Mouse (Mus musculus) embryonic facial prominence, embryonic 10.5 days (tissue): ENCODE data around the gene Adgrl2. TPM values are rescaled to one million over a fixed set of nuclear protein-coding genes. Genes with fewer than 3 reads are reported as not detected.

Experiments
- DNase-seq: peaks from one replicate; pipeline ENCODE4 v3.0.0-alpha.2; 2017; ENCODE audit warnings: low spot score
- H3K27ac ChIP-seq: fragments of 300-500 bp; sonication (generic); replicated peaks from 2 replicates; pipeline ENCODE4 v1.5.1; 2016; ENCODE audit warnings: mild to moderate bottlenecking
- H3K27me3 ChIP-seq: fragments of 300-500 bp; sonication (generic); replicated peaks from 2 replicates; pipeline ENCODE4 v1.6.1; 2016; ENCODE audit warnings: low read depth, mild to moderate bottlenecking; ENCODE audit not compliant: poor library complexity, severe bottlenecking
- H3K36me3 ChIP-seq: fragments of 300-500 bp; sonication (generic); replicated peaks from 2 replicates; pipeline ENCODE4 v1.6.1; 2016; ENCODE audit warnings: mild to moderate bottlenecking, moderate library complexity
- H3K4me1 ChIP-seq: fragments of 300-500 bp; sonication (generic); 2 replicates; pipeline ENCODE4 v1.6.1; 2016
- H3K4me3 ChIP-seq: fragments of 300-500 bp; sonication (generic); 2 replicates; pipeline ENCODE4 v1.5.1; 2016; ENCODE audit warnings: mild to moderate bottlenecking, moderate library complexity
- H3K9me3 ChIP-seq: fragments of 300-500 bp; sonication (generic); 2 replicates; pipeline ENCODE4 v1.6.1; 2016; ENCODE audit warnings: mild to moderate bottlenecking
- WGBS: fragments of 180-500 bp; shearing (Covaris S2); methylation state at CpG from one replicate; pipeline ENCODE4 v1.1.7; 2016; 5-methylcytosine and 5-hydroxymethylcytosine counted together
- polyA plus RNA-seq: library from polyadenylated mRNA; unstranded; fragments of >200 nt; fragmentation: Nextera tagmentation; extraction: Ambion mirVana; gene quantifications from 2 replicates; pipeline ENCODE4 v1.2.1, GENCODE M21; 2016

The Adgrl2 gene
- polyA plus RNA-seq, 1 experiment from 2014 or later: 77.6 TPM

DNA sequence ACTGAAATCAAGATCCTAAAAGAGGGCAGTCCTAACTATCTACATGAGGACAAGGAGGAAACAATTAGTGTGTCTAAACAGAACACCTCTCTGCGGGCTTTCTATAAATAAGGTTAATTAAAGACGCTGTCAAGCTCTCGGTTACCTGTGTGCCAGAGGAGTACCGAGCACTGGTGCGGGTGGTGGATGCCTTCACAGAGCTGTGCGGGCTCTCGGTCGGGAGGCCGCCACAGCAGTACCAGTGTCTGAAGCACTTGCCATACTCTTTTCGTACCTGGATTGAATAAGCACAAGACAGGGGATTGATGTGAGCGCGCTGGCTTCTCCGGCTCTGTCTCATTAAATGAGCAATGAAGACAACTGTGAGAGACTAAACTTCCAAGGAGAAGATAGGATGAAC is 166.8 kb downstream of the Adgrl2 start:
- 95% methylated on average over 13 of the region's 13 CpGs for WGBS
- no peak overlapping the region for H3K27ac ChIP-seq
- no peak for DNase-seq
- H3K4me3 ChIP-seq: no peak overlapping the region
- H3K27me3 ChIP-seq: no peaks in the 10 kb centered on the region
- H3K4me1 ChIP-seq: no peaks in the 10 kb centered on the region
- no peaks in the 10 kb centered on the region for H3K9me3 ChIP-seq
- H3K36me3 ChIP-seq: peaks cover 98% of the 10 kb centered on the region

DNA sequence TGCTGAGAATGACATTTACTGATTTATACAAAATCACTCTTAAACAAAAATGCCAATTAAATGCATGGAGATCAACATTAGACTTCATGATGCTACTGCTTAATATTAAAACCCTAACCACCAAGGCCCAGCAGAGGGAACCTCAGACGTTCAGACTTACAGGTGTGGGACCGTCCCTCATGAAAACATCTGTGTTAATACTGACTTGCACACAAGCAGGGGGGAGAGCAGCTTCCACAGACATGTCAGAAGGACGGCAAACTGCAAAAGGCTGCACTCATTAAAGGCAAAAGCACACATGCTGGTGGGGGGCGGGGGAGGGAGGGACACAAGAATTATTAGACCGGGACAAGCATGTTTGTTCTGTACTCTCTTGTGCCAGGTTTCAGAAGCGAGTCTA is 168.7 kb downstream of the Adgrl2 start:
- H3K4me1 ChIP-seq: no peaks in the 10 kb centered on the region
- no peak overlapping the region for H3K4me3 ChIP-seq
- H3K27ac ChIP-seq: no peak overlapping the region
- WGBS: 88% methylated on average over 6 of the region's 6 CpGs
- no peaks in the 10 kb centered on the region for H3K9me3 ChIP-seq
- no peaks in the 10 kb centered on the region for H3K27me3 ChIP-seq
- peaks cover 100% of the 10 kb centered on the region for H3K36me3 ChIP-seq
- DNase-seq: no peak

DNA sequence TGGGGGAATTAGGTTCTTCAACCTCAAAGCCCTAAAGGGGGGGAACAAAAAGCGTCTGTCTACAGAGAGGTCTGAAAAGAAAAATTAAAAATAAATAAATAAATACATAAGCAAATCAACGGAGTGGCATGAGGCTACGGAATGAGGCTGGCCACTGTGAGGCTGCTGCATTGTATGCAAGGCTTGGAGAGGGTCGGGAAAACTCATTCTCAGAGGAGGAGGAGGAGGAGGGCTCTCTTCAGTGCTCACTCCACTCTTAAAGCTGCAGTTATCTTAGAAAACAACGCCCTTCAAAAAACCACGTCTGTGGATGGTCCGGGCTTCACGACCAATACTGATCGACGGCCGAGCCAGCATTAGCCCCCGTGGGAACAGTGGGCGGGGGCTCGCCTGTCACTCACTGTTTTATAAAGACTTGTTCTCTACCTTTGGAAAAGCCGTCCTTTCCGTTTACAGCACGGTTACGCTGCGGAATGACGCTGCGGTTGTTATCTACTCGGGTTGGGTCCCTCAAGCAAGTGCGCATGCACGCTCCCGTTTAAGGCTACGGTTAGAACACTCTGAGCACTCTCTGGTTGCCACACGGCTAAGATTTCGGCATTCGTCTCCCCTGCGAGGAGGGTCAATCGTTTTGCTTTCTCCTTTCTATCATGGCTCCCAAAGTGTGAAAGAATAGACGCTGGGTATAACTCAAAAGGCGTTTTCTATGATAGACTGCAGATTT is 170.9 kb downstream of the Adgrl2 start:
- Histone ChIP-seq H3K36me3 (peaks cover 100% of the 10 kb centered on the region), H3K27ac (no peak overlapping the region), H3K9me3 (no peaks in the 10 kb centered on the region), H3K4me1 (no peaks in the 10 kb centered on the region), H3K27me3 (no peaks in the 10 kb centered on the region), H3K4me3 (no peak overlapping the region)
- WGBS: 90% methylated on average over 33 of the region's 33 CpGs
- no peak for DNase-seq

DNA sequence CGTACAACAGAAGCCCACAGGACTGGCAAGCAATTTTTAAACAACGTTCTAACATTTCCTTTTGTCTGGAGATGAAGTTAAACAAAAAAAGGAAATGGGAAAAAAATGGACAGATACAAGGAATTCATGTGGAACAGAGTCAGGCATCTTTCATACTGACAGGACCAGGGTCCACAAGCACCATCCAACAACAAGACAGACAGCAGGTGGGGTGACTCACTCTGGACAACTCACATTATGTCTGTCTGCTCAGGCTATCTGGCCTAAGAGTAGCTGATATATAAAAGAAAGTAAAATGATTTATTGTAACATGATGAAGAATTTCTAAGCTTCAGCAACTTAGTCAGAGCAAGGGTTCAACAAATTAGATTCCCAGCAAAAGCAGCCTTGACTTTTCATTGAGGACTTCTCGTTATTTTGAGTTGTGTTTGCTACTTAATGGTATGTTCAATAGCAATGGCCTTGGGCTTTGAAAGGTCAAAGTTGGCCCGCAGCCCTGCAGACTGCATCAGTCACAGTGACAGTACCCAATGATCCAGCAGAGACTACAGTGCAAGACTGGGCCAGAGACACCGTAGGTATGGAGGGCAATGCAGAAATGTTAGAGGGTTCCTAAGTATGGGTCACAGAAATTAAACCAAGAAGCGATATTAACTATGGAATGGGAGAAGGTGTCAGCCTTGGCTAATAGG is 171.8 kb downstream of the Adgrl2 start:
- Histone ChIP-seq H3K4me1 (no peaks in the 10 kb centered on the region), H3K36me3 (peaks cover 92% of the 10 kb centered on the region), H3K4me3 (no peak overlapping the region), H3K9me3 (no peaks in the 10 kb centered on the region), H3K27me3 (no peaks in the 10 kb centered on the region), H3K27ac (no peak overlapping the region)
- 92% methylated on average over 6 of the region's 6 CpGs for WGBS
- no peak for DNase-seq

DNA sequence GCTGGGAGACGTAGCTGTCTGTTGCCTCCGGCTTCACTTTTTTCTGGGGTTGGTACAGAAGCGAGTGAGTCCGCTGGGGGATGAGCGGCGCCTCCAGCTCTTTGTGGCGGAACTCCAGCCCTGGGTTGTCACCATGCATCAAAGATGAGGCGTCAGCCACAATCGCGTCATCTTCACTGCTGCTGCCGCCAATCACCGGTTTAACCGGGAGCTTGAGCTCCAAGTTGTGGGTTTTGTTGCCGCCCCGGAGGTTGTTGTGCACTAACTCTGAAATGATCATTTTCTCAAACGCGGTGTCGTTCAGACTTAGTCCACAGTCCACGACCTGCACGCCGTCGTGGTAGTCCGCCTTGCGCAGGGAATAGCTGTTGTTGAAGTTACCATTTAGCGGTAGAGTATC is 172.9 kb downstream of the Adgrl2 start:
- Histone ChIP-seq H3K4me1 (no peaks in the 10 kb centered on the region), H3K27ac (no peak overlapping the region), H3K4me3 (no peak overlapping the region), H3K9me3 (no peaks in the 10 kb centered on the region), H3K36me3 (peaks cover 81% of the 10 kb centered on the region), H3K27me3 (no peaks in the 10 kb centered on the region)
- DNase-seq: no peak
- WGBS: 97% methylated on average over 25 of the region's 25 CpGs

DNA sequence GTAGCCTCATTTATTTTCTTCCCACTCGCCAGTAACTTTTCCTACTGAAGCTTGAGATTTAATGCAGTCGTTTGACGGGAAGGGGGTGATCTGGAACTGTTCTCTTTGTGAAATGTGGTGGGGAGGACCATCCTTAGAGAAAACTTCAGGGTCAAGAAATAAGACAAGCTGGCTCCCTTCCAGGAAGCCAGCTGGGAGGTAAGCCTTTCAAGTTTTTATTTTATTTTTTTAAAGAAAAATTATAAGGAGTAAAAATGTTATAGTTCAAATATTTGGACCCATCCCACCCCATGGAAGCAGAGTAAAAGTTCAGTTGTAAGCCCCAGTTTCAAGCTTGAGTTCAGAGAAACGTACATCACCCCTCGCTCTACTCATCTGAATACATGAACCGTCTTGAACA is 177.2 kb downstream of the Adgrl2 start:
- Histone ChIP-seq H3K36me3 (peaks cover 38% of the 10 kb centered on the region), H3K9me3 (no peaks in the 10 kb centered on the region), H3K4me1 (peaks cover 8% of the 10 kb centered on the region; the same call in 1 of the 2 replicates), H3K4me3 (no peak overlapping the region), H3K27me3 (no peaks in the 10 kb centered on the region), H3K27ac (no peak overlapping the region)
- no peak for DNase-seq
- WGBS: 90% methylated on average over 6 of the region's 6 CpGs

DNA sequence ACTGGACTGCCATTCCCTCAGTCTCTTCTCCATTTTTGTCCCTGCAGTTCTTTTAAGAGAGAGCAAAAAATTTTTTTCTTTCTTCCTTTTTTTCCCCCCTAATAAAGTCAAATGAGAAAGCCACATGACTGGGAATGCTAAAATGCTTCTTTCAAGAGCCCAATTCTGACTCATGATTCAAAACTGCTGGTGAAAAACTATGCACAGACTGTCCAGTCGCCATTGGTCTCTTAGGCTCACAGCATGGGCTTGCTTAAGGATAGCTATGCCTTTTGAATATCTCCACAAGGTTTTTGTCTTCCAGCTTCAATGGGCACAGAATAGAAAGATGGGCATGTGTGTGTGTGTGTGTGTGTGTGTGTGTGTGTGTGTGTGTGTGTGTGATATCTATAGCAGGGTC is 178.3 kb downstream of the Adgrl2 start:
- 64% methylated on average over 1 of the region's 1 CpGs for WGBS
- Histone ChIP-seq H3K27ac (no peak overlapping the region), H3K4me3 (no peak overlapping the region), H3K4me1 (peaks cover 8% of the 10 kb centered on the region; the same call in 1 of the 2 replicates), H3K9me3 (no peaks in the 10 kb centered on the region), H3K36me3 (peaks cover 27% of the 10 kb centered on the region), H3K27me3 (no peaks in the 10 kb centered on the region)
- DNase-seq: no peak

DNA sequence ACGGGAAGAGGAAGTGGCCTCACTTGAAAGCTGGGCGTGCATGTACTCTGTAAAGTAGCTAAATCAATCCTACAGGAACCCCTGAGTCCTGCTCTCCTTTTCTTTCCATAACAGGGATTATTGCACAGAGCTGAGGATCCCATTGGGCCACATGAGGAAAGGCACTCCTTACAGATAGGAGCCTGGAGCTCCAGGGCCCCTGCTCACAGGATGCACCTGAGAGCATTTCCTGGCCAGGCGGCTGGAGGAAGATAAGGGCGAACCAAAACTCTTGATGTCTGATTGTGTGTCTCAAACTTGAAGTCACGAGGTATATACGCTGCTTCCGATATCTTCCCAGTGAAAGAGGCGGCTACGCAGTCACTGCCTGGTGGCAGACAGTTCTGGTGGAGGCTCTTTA is 183.4 kb downstream of the Adgrl2 start:
- Histone ChIP-seq H3K36me3 (no peaks in the 10 kb centered on the region), H3K4me1 (peaks cover 12% of the 10 kb centered on the region; the same call in 1 of the 2 replicates), H3K27ac (no peak overlapping the region), H3K27me3 (no peaks in the 10 kb centered on the region), H3K4me3 (no peak overlapping the region), H3K9me3 (no peaks in the 10 kb centered on the region)
- DNase-seq: no peak
- 90% methylated on average over 9 of the region's 9 CpGs for WGBS

DNA sequence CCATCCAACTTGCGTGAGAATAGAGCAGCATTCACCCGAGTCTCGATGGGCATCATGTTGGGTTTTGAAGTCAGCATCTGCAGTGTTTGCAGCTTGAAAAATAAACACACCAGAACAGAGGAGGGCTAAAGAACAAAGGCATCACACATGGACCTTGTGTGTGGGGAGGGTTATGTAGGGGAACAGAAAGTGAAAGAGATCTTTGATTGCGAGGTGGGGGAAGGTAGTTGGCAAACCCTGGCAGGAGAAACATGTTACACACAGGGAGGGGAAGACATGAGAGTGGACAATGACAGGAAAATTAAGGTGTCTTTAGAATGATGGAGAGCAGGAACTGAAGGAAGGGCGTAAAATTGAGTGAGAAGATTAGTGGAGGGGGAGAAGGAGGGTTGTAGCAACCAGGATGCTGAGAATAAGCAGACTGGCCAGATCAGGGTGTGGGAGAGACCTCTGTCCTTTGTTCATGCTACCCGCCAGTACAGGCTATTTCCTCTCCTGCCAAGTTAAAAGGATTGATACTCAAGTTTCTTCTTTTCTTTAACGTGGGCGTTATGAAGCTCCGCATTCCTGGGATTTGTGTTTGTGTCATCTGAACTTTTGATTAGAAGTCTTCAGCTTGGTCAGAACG is 197.0 kb downstream of the Adgrl2 start:
- Histone ChIP-seq H3K36me3 (no peaks in the 10 kb centered on the region), H3K27ac (no peak overlapping the region), H3K9me3 (no peaks in the 10 kb centered on the region; the same call in 1 of the 2 replicates), H3K4me1 (peaks cover 7% of the 10 kb centered on the region; the same call in 1 of the 2 replicates), H3K27me3 (no peaks in the 10 kb centered on the region), H3K4me3 (no peak overlapping the region)
- DNase-seq: no peak
- WGBS: 67% methylated on average over 10 of the region's 10 CpGs

DNA sequence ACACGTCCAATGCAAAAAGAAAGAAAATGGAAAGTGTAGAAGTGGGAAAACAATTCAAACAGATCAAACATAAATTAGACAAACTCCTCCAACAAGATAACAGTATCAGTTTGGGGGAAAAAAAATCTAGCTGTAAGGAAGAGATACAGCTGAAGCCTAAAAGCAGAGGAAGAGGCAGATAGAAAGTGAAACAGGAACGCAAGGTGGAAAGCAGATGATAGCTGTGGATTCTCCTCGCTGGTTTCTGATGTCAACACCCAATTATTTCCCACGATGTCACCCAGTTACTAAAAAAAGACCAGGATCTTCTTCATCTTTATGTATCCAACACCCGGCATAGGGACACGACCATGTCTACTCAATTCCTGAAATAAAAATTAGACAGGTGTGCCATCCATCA is 220.0 kb downstream of the Adgrl2 start:
- Histone ChIP-seq H3K27ac (no peak overlapping the region), H3K4me3 (no peak overlapping the region), H3K27me3 (no peaks in the 10 kb centered on the region), H3K9me3 (no peaks in the 10 kb centered on the region), H3K36me3 (no peaks in the 10 kb centered on the region), H3K4me1 (peaks cover 4% of the 10 kb centered on the region; the same call in 1 of the 2 replicates)
- 90% methylated on average over 6 of the region's 6 CpGs for WGBS
- no peak for DNase-seq
